Mouse (Mus musculus): ENCODE measurements around the gene Gcdh.

DNA sequence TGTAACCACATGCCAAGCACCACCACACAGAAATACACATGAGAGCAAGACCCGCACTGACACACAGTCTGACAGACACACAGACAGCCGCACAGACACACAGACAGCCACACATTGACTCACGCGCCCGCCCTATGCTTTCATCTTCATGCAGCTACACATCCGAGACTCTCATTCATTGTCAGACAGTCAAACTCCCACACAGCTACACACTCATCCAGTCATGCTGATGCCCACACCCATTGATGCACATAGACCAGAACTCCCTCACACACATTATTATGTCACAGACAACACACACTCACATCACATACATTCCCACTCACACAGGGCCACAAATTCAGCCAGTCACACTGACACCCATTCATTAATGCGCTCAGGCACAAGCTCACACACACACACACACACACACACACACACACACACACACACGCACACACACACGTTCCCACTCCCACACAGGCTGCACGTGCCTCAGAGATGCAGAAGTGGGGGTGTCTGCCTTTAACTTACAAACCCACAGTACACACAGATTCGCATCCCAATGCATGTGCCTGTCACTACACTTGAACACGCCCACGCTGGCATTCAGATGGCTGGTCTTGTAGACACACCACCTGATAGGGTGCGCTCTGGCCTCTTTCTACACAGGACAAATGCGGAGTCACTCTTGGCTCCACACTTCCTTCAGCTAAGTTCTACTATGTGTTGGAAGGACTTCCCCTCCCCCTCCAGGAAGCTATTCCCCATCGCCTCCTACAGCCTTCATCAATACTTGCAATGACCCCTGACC, 40.2 kb upstream of the Gcdh start:
- TF ChIP-seq CTCF (IDR thresholded peaks at IDR 0.05; ENCODE audit: low read depth, low read length) (no peak), TAL1 (conservative IDR thresholded peaks at IDR 0.05; ENCODE audit: low read depth, low read length) (no peak), GATA2 (IDR thresholded peaks at IDR 0.05; ENCODE audit: borderline replicate concordance, low read depth, low read length) (no peak), GATA1 (IDR thresholded peaks at IDR 0.05; ENCODE audit: borderline replicate concordance, low read length) (no peak)
